9 mouse cellular contexts compared by ENCODE assay signal in genomic region chr7:110780520-110780919, GRCm38 (mm10). TPM values are rescaled to one million over a fixed set of nuclear protein-coding genes. Genes with fewer than 3 reads are reported as not detected.
A peak's percentile ranks its signal among the peaks of the same experiment; 100 is the strongest.
DNase-seq lines count a peak whose midpoint lies in the region; ATAC-seq and TF ChIP-seq lines count a peak whose summit lies in the region.
"Had no signal": no experiment of that assay in that cellular context is flagged by ENCODE, and none has a peak within 500 bp of the region (broad histone marks: within the 10 kb centered on the region; RNA-seq: fewer than 3 reads in every experiment).

No protein-coding gene starts in this region.

- no peak overlapping the region for H3K4me3 ChIP-seq in hindbrain, embryonic 14.5 days (replicated peaks; ENCODE audit: low read length)
- no peak overlapping the region for H3K4me3 ChIP-seq in hindbrain, embryonic 10.5 days
- H3K4me3 ChIP-seq in C2C12 (ENCODE audit: insufficient read depth, poor library complexity, severe bottlenecking): no peak overlapping the region
- no peak overlapping the region for H3K4me3 ChIP-seq in liver, embryonic 14.5 days (ENCODE audit: insufficient read depth in 1 of 2, low read depth in 2 of 2, low read length in 2 of 2)
- H3K4me3 ChIP-seq: megakaryocyte, embryonic 14.5 days had no signal

- peaks cover 10% of the 10 kb centered on the region; the same call in 1 of the 2 replicates for H3K4me1 ChIP-seq in hindbrain, embryonic 14.5 days (replicated peaks; ENCODE audit: control insufficient read depth, insufficient read depth, low read length)
- peaks cover 28% of the 10 kb centered on the region for H3K4me1 ChIP-seq in hindbrain, embryonic 10.5 days (replicated peaks)
- peaks cover 71% of the 10 kb centered on the region in 2 experiments for H3K4me1 ChIP-seq in liver, embryonic 14.5 days (replicated peaks; ENCODE audit: control insufficient read depth in 2 of 2, insufficient read depth in 2 of 2, low read length in 1 of 2)

- H3K79me3 ChIP-seq in C2C12 (ENCODE audit: low read depth): peaks cover 10% of the 10 kb centered on the region

- no peaks in the 10 kb centered on the region for H3K27me3 ChIP-seq in hindbrain, embryonic 14.5 days (ENCODE audit: control insufficient read depth, insufficient read depth, low read length)
- H3K27me3 ChIP-seq in hindbrain, embryonic 10.5 days (ENCODE audit: insufficient read depth, poor library complexity, severe bottlenecking): no peaks in the 10 kb centered on the region
- no peaks in the 10 kb centered on the region for H3K27me3 ChIP-seq in C2C12 (ENCODE audit: control insufficient read depth, insufficient read depth, insufficient read length)
- no peaks in the 10 kb centered on the region for H3K27me3 ChIP-seq in liver, embryonic 14.5 days (ENCODE audit: control insufficient read depth, insufficient read depth, low read length)

- H3K27ac ChIP-seq in hindbrain, embryonic 14.5 days: peak overlapping the region; percentile 66
- no peak overlapping the region for H3K27ac ChIP-seq in hindbrain, embryonic 10.5 days
- peak overlapping the region; percentile 92 for H3K27ac ChIP-seq in liver, embryonic 14.5 days

- ATAC-seq in hindbrain, embryonic 14.5 days (ENCODE audit: low FRiP score): no peak
- no peak for ATAC-seq in liver, embryonic 14.5 days (ENCODE audit: insufficient read depth)

- H3K79me2 ChIP-seq in C2C12 (ENCODE audit: control insufficient read depth, insufficient read depth): peaks cover 51% of the 10 kb centered on the region

- no peak for TF ChIP-seq EP300 in liver, embryonic 14.5 days (IDR thresholded peaks at IDR 0.05; ENCODE audit: low read depth)

- no peak overlapping the region for H3K4me2 ChIP-seq in hindbrain, embryonic 14.5 days (replicated peaks)
- peak overlapping the region; percentile 93 for H3K4me2 ChIP-seq in liver, embryonic 14.5 days (ENCODE audit: low read depth)

- no peaks in the 10 kb centered on the region for H3K36me3 ChIP-seq in hindbrain, embryonic 14.5 days (replicated peaks; ENCODE audit: control insufficient read depth, insufficient read depth)
- no peaks in the 10 kb centered on the region for H3K36me3 ChIP-seq in hindbrain, embryonic 10.5 days
- H3K36me3 ChIP-seq in C2C12 (ENCODE audit: control insufficient read depth, insufficient read depth): no peaks in the 10 kb centered on the region
- H3K36me3 ChIP-seq in liver, embryonic 14.5 days (replicated peaks; ENCODE audit: control insufficient read depth, insufficient read depth, low read depth): peaks cover 33% of the 10 kb centered on the region

- no peak for DNase-seq in hindbrain, embryonic 14.5 days (ENCODE audit: low spot score)
- no peak for DNase-seq in hindbrain, embryonic 10.5 days (ENCODE audit: low spot score)
- DNase-seq in NIH3T3 (ENCODE audit: low read depth): peak; percentile 53
- no peak for DNase-seq in liver, embryonic 14.5 days (ENCODE audit: low read depth in 3 of 3, low spot score in 3 of 3)
- no peak for DNase-seq in frontal cortex, postnatal 36 days (ENCODE audit: low spot score in 2 of 2)
- no peak for DNase-seq in layer of hippocampus, adult 9-10 months (ENCODE audit: low spot score)
- DNase-seq: lung, adult 2 months had no signal

- no peak overlapping the region for H3K9ac ChIP-seq in hindbrain, embryonic 14.5 days
- H3K9ac ChIP-seq in liver, embryonic 14.5 days (replicated peaks): peak overlapping the region; percentile 44

- H3K9me3 ChIP-seq in hindbrain, embryonic 14.5 days (ENCODE audit: control insufficient read depth, low read length): no peaks in the 10 kb centered on the region
- H3K9me3 ChIP-seq in hindbrain, embryonic 10.5 days: no peaks in the 10 kb centered on the region
- no peaks in the 10 kb centered on the region for H3K9me3 ChIP-seq in liver, embryonic 14.5 days (ENCODE audit: control insufficient read depth, low read length)
- H3K9me3 ChIP-seq: megakaryocyte, embryonic 14.5 days had no signal

- TF ChIP-seq CTCF in C2C12 (IDR thresholded peaks at IDR 0.05; ENCODE audit: control insufficient read depth, insufficient read depth, insufficient read length): no peak
- TF ChIP-seq CTCF in liver, embryonic 14.5 days (IDR thresholded peaks at IDR 0.05; ENCODE audit: low read depth): no peak

- H3ac ChIP-seq in C2C12 (ENCODE audit: control insufficient read depth, insufficient read length, low read depth): no peak overlapping the region

- WGBS in hindbrain, embryonic 14.5 days: 77% methylated on average over 4 of the region's 4 CpGs
- WGBS in hindbrain, embryonic 10.5 days: 85% methylated on average over 4 of the region's 4 CpGs
- WGBS in liver, embryonic 14.5 days (ENCODE audit: insufficient replicate concordance): 85% methylated on average over 4 of the region's 4 CpGs

TF ChIP-seq in C2C12, 6 proteins besides CTCF, POLR2A, EP300 and RAD21:
- TF ChIP-seq MAX (IDR thresholded peaks at IDR 0.05) (peak; percentile 56), CEBPB (IDR thresholded peaks at IDR 0.05; ENCODE audit: low read depth) (no peak), FOSL1 (IDR thresholded peaks at IDR 0.05; ENCODE audit: insufficient read depth, low read length, poor library complexity, severe bottlenecking) (no peak)

RNA-seq across cellular contexts. Expression of gene Ampd3, which starts 12.5 kb away (rescaled TPM):
- polyA plus RNA-seq in hindbrain, embryonic 14.5 days (2014; fragmentation: Nextera tagmentation; extraction: Ambion mirVana): 8.8 and 10.8 TPM in 2 replicates
- polyA plus RNA-seq in hindbrain, embryonic 10.5 days (2016; fragmentation: Nextera tagmentation; extraction: Ambion mirVana): 1.7 and 1.9 TPM in 2 replicates
- polyA plus RNA-seq in C2C12 (2012; fragmentation: generic; extraction: Trizol): 4.5 TPM
- polyA plus RNA-seq in liver, embryonic 14.5 days (2012; rRNA removed): 19.4 and 21.9 TPM in 2 replicates
- polyA plus RNA-seq in liver, embryonic 14.5 days (2014; fragmentation: Nextera tagmentation; extraction: Ambion mirVana): 28.6 and 32.9 TPM in 2 replicates
